Mouse (Mus musculus): Measurements from ENCODE around the gene Aip.
A peak's percentile ranks its signal among the peaks of the same experiment; 100 is the strongest.

The Aip gene

DNA sequence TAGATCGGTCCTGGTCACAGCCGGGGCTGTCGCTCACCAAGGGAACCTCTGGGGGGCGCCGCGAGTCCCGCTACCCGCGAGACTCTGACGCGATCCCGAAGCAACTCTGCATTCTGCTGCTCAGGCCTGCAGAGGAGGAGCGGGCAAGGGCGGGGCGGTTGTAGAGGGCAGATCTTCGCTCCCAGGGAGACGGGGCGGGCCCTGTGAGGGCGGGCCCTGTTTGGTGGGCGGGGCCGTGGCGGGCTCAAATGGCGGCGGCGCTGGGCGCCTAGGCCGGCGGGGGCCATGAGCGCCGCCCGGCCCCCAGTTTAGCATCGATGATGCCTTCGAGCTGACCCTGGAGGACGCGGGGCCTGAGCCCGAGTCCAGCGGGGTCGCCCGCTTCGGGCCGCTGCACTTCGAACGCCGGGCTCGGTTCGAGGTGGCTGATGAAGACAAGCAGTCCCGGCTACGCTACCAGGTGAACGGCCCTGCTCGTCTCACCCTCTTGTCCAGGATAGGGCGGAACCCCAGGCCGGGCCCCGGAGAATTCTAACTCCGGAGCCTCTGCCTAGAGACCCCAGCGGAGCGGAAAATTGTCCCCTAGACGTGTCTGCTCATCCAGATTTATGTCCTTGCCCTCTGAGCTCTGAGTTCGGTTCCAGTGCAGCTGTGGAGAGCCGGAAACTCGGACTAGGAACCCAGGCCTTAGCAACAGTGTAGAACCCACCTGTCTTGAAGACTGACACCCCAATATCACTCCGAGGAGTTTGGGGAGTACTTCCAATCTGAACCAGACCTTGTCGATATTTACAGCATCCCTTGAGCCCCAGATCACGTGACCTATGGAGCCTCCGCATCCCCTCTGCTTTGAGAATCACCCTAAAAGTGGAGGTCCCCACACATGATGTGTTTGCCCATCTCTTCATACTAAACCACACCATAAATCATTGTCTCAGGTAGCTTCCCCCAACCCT lies at the start of gene Aip:
TSS of gene Aip (minus strand) at position 118 of the 956 bp plus-strand sequence.
- DNase-seq, result peak; percentile 98

GRCm38 (mm10) chr19:4172925-4173324 lies 47.3 kb upstream of the Aip start:
- no peak for DNase-seq

GRCm38 (mm10) chr19:4171393-4172290 lies 46.0 kb upstream of the Aip start:
- DNase-seq, result no peak

GRCm38 (mm10) chr19:4170723-4171392 lies 45.2 kb upstream of the Aip start:
- DNase-seq, result no peak

- no peak for DNase-seq
Measured at GRCm38 (mm10) chr19:4169810-4170209, 44.2 kb upstream of the Aip start.

GRCm38 (mm10) chr19:4169378-4169784 lies 43.7 kb upstream of the Aip start:
- DNase-seq, result peak; percentile 99

DNA sequence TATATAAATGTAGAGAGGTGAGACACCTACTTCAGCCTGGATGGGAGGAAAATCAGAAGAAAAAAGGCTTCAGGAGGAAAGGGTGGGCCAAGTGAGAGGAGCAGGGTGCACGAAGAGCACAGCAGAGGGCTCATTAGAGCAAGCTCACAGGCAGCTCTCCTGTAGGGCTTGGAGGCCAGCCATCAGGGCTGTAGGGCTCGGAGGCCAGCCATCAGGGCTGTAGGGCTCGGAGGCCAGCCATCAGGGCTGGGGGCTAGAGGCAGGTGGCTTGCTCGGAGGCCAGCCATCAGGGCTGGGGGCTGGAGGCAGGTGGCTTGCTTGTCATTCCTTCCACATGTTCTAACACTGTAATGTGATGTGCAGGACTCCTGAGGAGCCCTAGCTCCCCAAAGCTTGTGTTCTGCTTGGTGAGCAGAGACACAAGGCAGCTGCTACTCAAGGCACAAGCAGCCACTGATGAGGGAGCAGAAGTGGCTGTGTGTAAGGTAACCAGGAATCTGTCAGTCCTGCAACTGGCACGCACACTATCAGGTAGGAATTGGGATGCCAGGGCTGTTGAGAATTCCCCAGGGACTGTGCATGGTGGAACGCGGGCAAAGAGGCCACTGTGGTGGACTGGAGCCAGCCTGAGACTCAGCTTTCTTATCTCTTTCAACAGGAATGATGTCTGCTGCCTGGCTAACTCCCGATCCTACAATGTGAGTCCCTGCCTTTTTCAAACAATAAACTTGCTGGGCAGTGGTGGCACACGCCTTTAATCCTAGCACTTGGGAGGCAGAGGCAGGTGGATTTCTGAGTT lies 41.2 kb upstream of the Aip start:
- no peak for DNase-seq

- no peak for DNase-seq
Measured at GRCm38 (mm10) chr19:4164721-4165120, 39.1 kb upstream of the Aip start.

DNA sequence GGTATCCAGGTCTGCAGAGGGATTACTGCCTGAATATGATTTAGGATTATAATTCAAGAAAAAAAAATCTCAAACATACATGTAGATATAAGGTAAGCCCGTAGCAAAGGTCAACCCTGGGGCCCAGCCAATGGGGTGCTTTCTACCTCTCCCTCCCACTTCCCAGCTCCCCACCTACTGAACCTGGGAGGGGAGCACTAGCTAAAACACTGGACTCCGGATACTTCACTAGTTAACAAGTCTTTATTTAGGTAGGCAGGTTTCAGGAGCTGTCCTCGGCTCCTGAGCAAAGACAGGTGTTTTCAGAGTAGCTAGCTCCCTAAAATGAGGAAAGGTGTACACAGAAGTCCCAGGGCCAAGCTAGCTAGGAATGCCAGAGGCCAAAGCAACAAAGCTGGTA lies 38.4 kb upstream of the Aip start:
- DNase-seq, result no peak

- DNase-seq, result no peak
Measured at GRCm38 (mm10) chr19:4163543-4163887, 37.9 kb upstream of the Aip start.

DNA sequence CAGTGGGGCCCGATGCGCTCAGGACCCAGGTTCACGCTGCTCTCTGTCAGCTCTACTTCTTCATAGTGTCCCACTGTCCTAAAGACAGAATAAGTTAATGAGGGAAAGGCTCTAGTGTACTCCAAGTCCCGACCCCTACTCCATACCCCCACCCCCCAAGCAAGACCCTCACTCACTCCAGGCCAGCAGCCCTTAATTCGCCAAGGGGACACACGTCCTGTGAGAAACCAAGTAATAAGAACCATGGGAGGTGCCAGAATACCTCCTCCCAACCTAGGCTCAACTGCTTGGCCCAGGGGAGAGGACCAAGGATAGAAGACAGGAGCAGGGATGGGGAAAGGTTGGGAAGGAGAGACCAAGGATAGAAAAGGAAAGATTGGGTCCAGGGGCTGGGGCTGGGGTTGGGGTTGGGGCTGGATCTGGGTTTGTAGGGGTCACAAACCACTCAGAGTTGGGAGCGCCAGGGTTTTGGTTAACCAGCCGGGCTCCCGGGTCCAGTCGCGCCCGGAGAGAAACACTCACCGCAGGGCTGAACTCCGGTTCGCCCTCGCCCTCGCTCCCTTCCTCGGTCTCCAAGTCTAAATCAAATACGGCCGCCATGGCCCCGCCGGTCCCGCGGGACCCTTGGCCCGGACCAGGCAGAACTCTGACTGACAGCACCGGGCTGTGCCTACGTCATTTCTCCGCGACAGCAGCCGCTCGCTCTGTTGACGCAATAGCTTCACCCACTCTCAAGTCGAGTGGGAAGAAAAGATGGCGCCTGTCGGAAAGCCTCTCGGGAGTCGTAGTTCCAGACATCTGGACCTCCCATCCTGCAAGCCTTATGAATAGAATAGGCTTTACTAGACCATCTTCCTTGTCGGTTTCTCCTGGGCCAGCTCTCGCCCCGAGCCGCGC lies 37.2 kb upstream of the Aip start, which contains the start of gene Rps6kb2:
TSS of gene Rps6kb2 (minus strand) at position 709 of the 897 bp plus-strand sequence.
- DNase-seq, result peak; percentile 98

DNA sequence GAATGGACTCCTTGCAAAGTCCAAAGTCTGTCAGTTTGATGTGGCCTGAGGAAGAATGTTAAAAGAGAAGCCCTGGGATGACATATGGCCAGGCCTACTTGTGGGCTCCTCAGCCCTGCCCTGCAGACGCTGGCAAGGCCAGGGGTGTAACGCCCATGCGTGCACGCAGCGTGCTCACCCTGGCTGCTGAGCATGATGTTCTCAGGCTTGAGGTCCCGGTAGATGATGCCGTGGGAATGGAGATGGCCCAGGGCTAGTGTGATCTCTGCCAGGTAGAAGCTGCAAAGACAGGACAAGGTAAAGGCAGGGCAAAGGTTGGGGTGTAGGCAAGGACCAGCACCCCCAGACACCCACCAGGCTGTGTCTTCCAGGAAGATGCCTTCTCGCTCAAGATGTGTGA lies 33.4 kb upstream of the Aip start:
- no peak for DNase-seq

GRCm38 (mm10) chr19:4156771-4157170 lies 31.1 kb upstream of the Aip start:
- DNase-seq, result no peak

DNA sequence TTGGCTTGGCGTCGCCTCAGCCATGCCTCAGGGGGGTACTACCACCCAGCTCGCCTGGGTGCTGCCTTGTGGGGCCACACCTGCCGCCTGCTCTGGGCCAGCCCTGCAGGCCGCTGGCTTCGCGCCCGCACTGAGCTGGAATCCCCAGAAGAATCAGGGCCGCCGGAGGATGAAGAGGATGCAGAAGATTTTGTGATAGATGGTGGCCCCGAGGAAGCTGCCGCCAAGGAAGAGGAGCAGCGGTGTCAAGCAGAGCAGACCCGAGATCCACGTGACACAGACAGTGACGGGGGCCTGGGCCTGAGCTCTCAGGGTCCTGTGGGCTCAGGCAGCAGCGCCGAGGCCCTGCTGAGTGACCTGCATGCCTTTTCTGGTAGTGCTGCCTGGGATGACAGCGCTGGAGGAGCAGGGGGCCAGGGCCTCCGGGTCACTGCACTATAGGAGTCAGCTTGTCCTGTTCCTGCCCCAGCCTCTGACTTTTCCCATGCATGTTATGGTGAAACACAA lies 30.5 kb upstream of the Aip start:
- no peak for DNase-seq

GRCm38 (mm10) chr19:4155223-4156072 lies 29.8 kb upstream of the Aip start:
- DNase-seq, result no peak

DNA sequence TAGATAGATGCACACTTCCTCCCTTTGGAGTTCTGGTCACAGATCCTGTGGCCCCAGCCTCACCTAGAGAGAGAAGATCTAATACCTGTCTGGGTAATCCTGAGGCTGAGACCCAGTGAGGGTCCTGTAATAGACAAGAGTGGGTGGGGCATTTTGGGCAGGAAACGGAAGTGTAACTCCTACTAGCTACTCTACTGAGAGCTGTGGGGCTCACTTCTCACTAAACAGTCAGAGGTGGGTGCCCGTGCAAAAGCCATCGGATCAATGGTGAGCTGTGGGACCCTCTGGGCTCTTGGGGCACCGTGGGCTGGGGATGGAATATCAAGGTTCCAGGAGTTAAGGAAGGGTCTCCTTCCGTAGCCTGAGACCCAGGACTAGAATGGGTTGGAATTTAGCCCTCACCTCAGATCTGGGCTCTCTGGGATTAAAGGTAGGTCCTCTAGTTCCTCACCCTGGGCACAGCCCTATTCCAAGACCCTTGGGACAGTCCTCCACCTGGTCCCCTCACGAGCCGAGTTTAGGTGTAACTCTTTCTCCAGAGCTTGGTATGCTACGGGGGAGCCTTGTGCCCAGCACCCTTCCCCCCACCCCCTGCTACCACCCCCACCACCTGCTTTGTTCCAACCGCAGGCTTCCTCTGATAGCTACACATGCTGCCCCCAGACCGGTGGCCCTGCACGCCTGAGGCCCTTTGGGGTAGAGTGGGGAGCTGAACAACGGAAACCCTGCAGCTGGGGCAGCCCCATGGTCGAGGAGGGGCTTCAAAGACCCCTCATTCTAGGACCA lies 29.0 kb upstream of the Aip start:
- DNase-seq, result no peak

GRCm38 (mm10) chr19:4153232-4153654 lies 27.6 kb upstream of the Aip start, which contains the start of gene Ptprcap:
Gene Ptprcap (plus strand): TSS chr19:4153604.
- DNase-seq, result no peak

- no peak for DNase-seq
Measured at GRCm38 (mm10) chr19:4152445-4153231, 27.0 kb upstream of the Aip start.
